Mouse (Mus musculus) MEL (cell line): ENCODE data around the gene Ckap2l. TPM values are rescaled to one million over a fixed set of nuclear protein-coding genes. Genes with fewer than 3 reads are reported as not detected.

Experiments used
- DNase-seq: peaks from one replicate; pipeline ENCODE4 v3.0.0; 2011; ENCODE audit warnings: low read depth, low spot score
- H3K27ac ChIP-seq: 2 replicates; pipeline ENCODE4 v1.5.1; 2012; ENCODE audit warnings: low read depth, mild to moderate bottlenecking, control low read depth, low read length, moderate library complexity; ENCODE audit not compliant: control insufficient read depth
- H3K27me3 ChIP-seq, 2 experiments: fragments of 150-350 bp in 1 of 2; sonication (generic) in 1 of 2; 2 replicates each; pipeline ENCODE4 v1.6.1; 2012; ENCODE audit warnings: low read length in 2 of 2, mild to moderate bottlenecking in 2 of 2, improper control_type of control experiment in 1 of 2, moderate library complexity in 1 of 2; ENCODE audit not compliant: insufficient read depth in 2 of 2, control insufficient read depth in 1 of 2
- H3K36me3 ChIP-seq, 2 experiments: 2 replicates each; pipeline ENCODE4 v1.6.1; 2012 to 2014; ENCODE audit warnings: low read length in 2 of 2, improper control_type of control experiment in 1 of 2, inconsistent platforms in 1 of 2, mild to moderate bottlenecking in 1 of 2; ENCODE audit not compliant: insufficient read depth in 2 of 2, control insufficient read depth in 1 of 2
- H3K4me1 ChIP-seq, 2 experiments: fragments of 150-350 bp in 1 of 2; sonication (generic) in 1 of 2; 2 replicates each; pipeline ENCODE4 v1.6.1; 2012; ENCODE audit warnings: low read length in 2 of 2, improper control_type of control experiment in 1 of 2, mild to moderate bottlenecking in 1 of 2; ENCODE audit not compliant: insufficient read depth in 2 of 2, control insufficient read depth in 1 of 2
- H3K4me3 ChIP-seq, 2 experiments: fragments of 150-350 bp in 1 of 2; sonication (generic) in 1 of 2; 2 replicates each; pipeline ENCODE4 v1.5.1; 2012; ENCODE audit warnings: low read depth in 2 of 2, low read length in 2 of 2, mild to moderate bottlenecking in 2 of 2, moderate library complexity in 2 of 2, control low read depth in 1 of 2, improper control_type of control experiment in 1 of 2; ENCODE audit not compliant: control insufficient read depth in 1 of 2, insufficient read depth in 1 of 2
- H3K79me2 ChIP-seq: 2 replicates; pipeline ENCODE4 v1.6.1; 2012; ENCODE audit warnings: mild to moderate bottlenecking, low read length, moderate library complexity; ENCODE audit not compliant: control insufficient read depth, poor library complexity, insufficient read depth
- H3K9ac ChIP-seq: 2 replicates; pipeline ENCODE4 v1.6.1; 2012; ENCODE audit warnings: low read depth, mild to moderate bottlenecking, control low read depth, low read length, moderate library complexity; ENCODE audit not compliant: control insufficient read depth, poor library complexity, severe bottlenecking
- H3K9me3 ChIP-seq: fragments of 150-350 bp; sonication (generic); replicated peaks from 2 replicates; pipeline ENCODE4 v1.6.1; 2012; ENCODE audit warnings: mild to moderate bottlenecking, low read length, improper control_type of control experiment, moderate library complexity; ENCODE audit not compliant: insufficient read depth
- BHLHE40 ChIP-seq: IDR thresholded peaks from 2 replicates; pipeline ENCODE4 v1.6.1; 2012; ENCODE audit warnings: low read depth, mild to moderate bottlenecking, inconsistent platforms, low read length, improper control_type of control experiment, borderline replicate concordance
- CHD1 ChIP-seq: IDR thresholded peaks from 2 replicates; pipeline ENCODE4 v1.6.1; 2012; ENCODE audit warnings: low read depth, mild to moderate bottlenecking, inconsistent platforms, low read length, improper control_type of control experiment
- CHD2 ChIP-seq: IDR thresholded peaks from 2 replicates; pipeline ENCODE4 v1.6.1; 2011; ENCODE audit warnings: low read length, improper control_type of control experiment
- CTCF ChIP-seq, 3 experiments: IDR thresholded peaks in 2 of 3; conservative IDR thresholded peaks in 1 of 3; 2 replicates each; pipeline ENCODE4 v1.5.1; 2011 to 2012; ENCODE audit warnings: low read length in 3 of 3, low read depth in 2 of 3, mild to moderate bottlenecking in 2 of 3, improper control_type of control experiment in 1 of 3, inconsistent platforms in 1 of 3, mixed read lengths in 1 of 3, moderate library complexity in 1 of 3; ENCODE audit not compliant: control insufficient read depth in 1 of 3, insufficient read depth in 1 of 3, poor library complexity in 1 of 3, severe bottlenecking in 1 of 3
- ELF1 ChIP-seq: IDR thresholded peaks from 2 replicates; pipeline ENCODE4 v1.6.1; 2014; ENCODE audit warnings: low read depth, mild to moderate bottlenecking, inconsistent platforms, low read length, improper control_type of control experiment, moderate library complexity
- EP300 ChIP-seq, 2 experiments: IDR thresholded peaks; 2 replicates each; pipeline ENCODE4 v1.6.1; 2011; ENCODE audit warnings: improper control_type of control experiment in 2 of 2, low read length in 2 of 2, low read depth in 1 of 2, mild to moderate bottlenecking in 1 of 2
- GABPA ChIP-seq: IDR thresholded peaks from 2 replicates; pipeline ENCODE4 v1.6.1; 2012; ENCODE audit warnings: low read depth, mild to moderate bottlenecking, inconsistent platforms, low read length, improper control_type of control experiment, moderate library complexity
- GATA1 ChIP-seq: IDR thresholded peaks from 2 replicates; pipeline ENCODE4 v1.6.1; 2011; ENCODE audit warnings: low read depth, low read length, improper control_type of control experiment
- HCFC1 ChIP-seq: IDR thresholded peaks from 2 replicates; pipeline ENCODE4 v1.6.1; 2012; ENCODE audit warnings: low read depth, mild to moderate bottlenecking, inconsistent platforms, low read length, improper control_type of control experiment, moderate library complexity
- MAFK ChIP-seq: IDR thresholded peaks from 2 replicates; pipeline ENCODE4 v1.6.1; 2011; ENCODE audit warnings: low read depth, mild to moderate bottlenecking, low read length, improper control_type of control experiment, borderline replicate concordance
- MAX ChIP-seq: IDR thresholded peaks from 2 replicates; pipeline ENCODE4 v1.6.1; 2011; ENCODE audit warnings: low read length, improper control_type of control experiment
- MAZ ChIP-seq: IDR thresholded peaks from 2 replicates; pipeline ENCODE4 v1.6.1; 2012; ENCODE audit warnings: low read depth, mild to moderate bottlenecking, inconsistent platforms, low read length, improper control_type of control experiment
- MEF2A ChIP-seq: IDR thresholded peaks from 2 replicates; pipeline ENCODE4 v1.6.1; 2014; ENCODE audit warnings: low read depth, mild to moderate bottlenecking, inconsistent platforms, low read length, improper control_type of control experiment; ENCODE audit not compliant: poor library complexity, insufficient replicate concordance, severe bottlenecking; ENCODE audit errors: extremely low read depth
- MXI1 ChIP-seq: IDR thresholded peaks from 2 replicates; pipeline ENCODE4 v1.6.1; 2011; ENCODE audit warnings: mild to moderate bottlenecking, low read depth, low read length, improper control_type of control experiment
- MYB ChIP-seq: IDR thresholded peaks from 2 replicates; pipeline ENCODE4 v1.6.1; 2011; ENCODE audit warnings: mild to moderate bottlenecking, low read depth, low read length, improper control_type of control experiment
- MYC ChIP-seq: IDR thresholded peaks from 2 replicates; pipeline ENCODE4 v1.6.1; 2011; ENCODE audit warnings: low read depth, mild to moderate bottlenecking, low read length, improper control_type of control experiment, moderate library complexity
- NELFE ChIP-seq: IDR thresholded peaks from 2 replicates; pipeline ENCODE4 v1.6.1; 2011; ENCODE audit warnings: low read depth, low read length, improper control_type of control experiment
- NRF1 ChIP-seq: IDR thresholded peaks from 2 replicates; pipeline ENCODE4 v1.6.1; 2014; ENCODE audit warnings: low read depth, mild to moderate bottlenecking, inconsistent platforms, low read length, improper control_type of control experiment, moderate library complexity; ENCODE audit not compliant: poor library complexity, insufficient read depth, severe bottlenecking
- POLR2A ChIP-seq, 2 experiments: IDR thresholded peaks; 2 replicates each; pipeline ENCODE4 v1.6.1; 2011 to 2012; ENCODE audit warnings: low read length in 2 of 2, mild to moderate bottlenecking in 2 of 2, control low read depth in 1 of 2, improper control_type of control experiment in 1 of 2, low read depth in 1 of 2, moderate library complexity in 1 of 2; ENCODE audit not compliant: control insufficient read depth in 1 of 2, insufficient read depth in 1 of 2, poor library complexity in 1 of 2
- POLR2AphosphoS2 ChIP-seq: IDR thresholded peaks from 2 replicates; pipeline ENCODE4 v1.6.1; 2011; ENCODE audit warnings: low read length, improper control_type of control experiment
- POLR2AphosphoS5 ChIP-seq: IDR thresholded peaks from 2 replicates; pipeline ENCODE4 v1.6.1; 2012; ENCODE audit warnings: low read depth, borderline replicate concordance, mild to moderate bottlenecking, inconsistent platforms, low read length, moderate library complexity, mixed read lengths
- RAD21 ChIP-seq: IDR thresholded peaks from 2 replicates; pipeline ENCODE4 v1.6.1; 2011; ENCODE audit warnings: mild to moderate bottlenecking, low read depth, low read length, improper control_type of control experiment
- RCOR1 ChIP-seq: IDR thresholded peaks from 2 replicates; pipeline ENCODE4 v1.6.1; 2012; ENCODE audit warnings: low read depth, mild to moderate bottlenecking, inconsistent platforms, low read length, improper control_type of control experiment
- SIN3A ChIP-seq: IDR thresholded peaks from 2 replicates; pipeline ENCODE4 v1.6.1; 2012; ENCODE audit warnings: low read length, improper control_type of control experiment, inconsistent platforms
- SMC3 ChIP-seq: IDR thresholded peaks from 2 replicates; pipeline ENCODE4 v1.6.1; 2011; ENCODE audit warnings: low read depth, low read length, improper control_type of control experiment
- TBP ChIP-seq: IDR thresholded peaks from 2 replicates; pipeline ENCODE4 v1.8.0; 2011; ENCODE audit warnings: low read depth, low read length, improper control_type of control experiment
- TCF12 ChIP-seq: IDR thresholded peaks from 2 replicates; pipeline ENCODE4 v1.6.1; 2014; ENCODE audit warnings: low read depth, mild to moderate bottlenecking, inconsistent platforms, low read length, improper control_type of control experiment, moderate library complexity
- UBTF ChIP-seq: IDR thresholded peaks from 2 replicates; pipeline ENCODE4 v1.6.1; 2012; ENCODE audit warnings: low read depth, mild to moderate bottlenecking, inconsistent platforms, low read length, improper control_type of control experiment, moderate library complexity, borderline replicate concordance; ENCODE audit not compliant: insufficient read depth
- USF1 ChIP-seq: IDR thresholded peaks from 2 replicates; pipeline ENCODE4 v1.6.1; 2014; ENCODE audit warnings: low read depth, mild to moderate bottlenecking, inconsistent platforms, low read length, improper control_type of control experiment, moderate library complexity
- USF2 ChIP-seq, 2 experiments: IDR thresholded peaks; 2 replicates each; pipeline ENCODE4 v1.6.1; 2011 to 2012; ENCODE audit warnings: improper control_type of control experiment in 2 of 2, low read length in 2 of 2, borderline replicate concordance in 1 of 2, inconsistent platforms in 1 of 2, low read depth in 1 of 2, mild to moderate bottlenecking in 1 of 2; ENCODE audit not compliant: insufficient read depth in 1 of 2
- ZKSCAN1 ChIP-seq: IDR thresholded peaks from 2 replicates; pipeline ENCODE4 v1.6.1; 2012; ENCODE audit warnings: low read depth, mild to moderate bottlenecking, inconsistent platforms, low read length, improper control_type of control experiment, moderate library complexity
- ZMIZ1 ChIP-seq: IDR thresholded peaks from 2 replicates; pipeline ENCODE4 v1.6.1; 2012; ENCODE audit warnings: low read depth, mild to moderate bottlenecking, inconsistent platforms, low read length, improper control_type of control experiment, moderate library complexity
- ZNF384 ChIP-seq: IDR thresholded peaks from 2 replicates; pipeline ENCODE4 v1.6.1; 2012; ENCODE audit warnings: low read depth, mild to moderate bottlenecking, inconsistent platforms, low read length, improper control_type of control experiment
- polyA plus RNA-seq, 2 experiments: library from polyadenylated mRNA; stranded (reverse) in 1 of 2; unstranded in 1 of 2; fragments of >175 nt in 1 of 2; fragments of >200 nt in 1 of 2; gene quantifications; 2 replicates each; pipeline versions ENCODE4 v1.2.1 to v1.2.4; 2012; ENCODE audit warnings: low replicate concordance in 2 of 2, low read depth in 1 of 2; ENCODE audit not compliant: insufficient read length in 2 of 2, insufficient read depth in 1 of 2, missing spikeins in 1 of 2
- total RNA-seq: library from RNA; depleted of rRNA; stranded (reverse); fragments of 300-350 nt; gene quantifications from 2 replicates; pipeline ENCODE4 v1.2.3, GENCODE M21; 2012

Ckap2l gene
- total and polyA plus RNA-seq, 3 experiments = 10.6 to 25.7 TPM; not detected in 1

GRCm38 (mm10) chr2:129234731-129235130 lies 62.3 kb downstream of the Ckap2l start (continued):
- TF ChIP-seq EP300 (IDR thresholded peaks at IDR 0.05; ENCODE audit: low read depth in 1 of 2, low read length in 2 of 2) (peak in 1 of 2 experiments; percentile 47; a peak in 2 of 4 replicates), ELF1 (no peak), CHD1 (no peak), NRF1 (no peak)

DNA sequence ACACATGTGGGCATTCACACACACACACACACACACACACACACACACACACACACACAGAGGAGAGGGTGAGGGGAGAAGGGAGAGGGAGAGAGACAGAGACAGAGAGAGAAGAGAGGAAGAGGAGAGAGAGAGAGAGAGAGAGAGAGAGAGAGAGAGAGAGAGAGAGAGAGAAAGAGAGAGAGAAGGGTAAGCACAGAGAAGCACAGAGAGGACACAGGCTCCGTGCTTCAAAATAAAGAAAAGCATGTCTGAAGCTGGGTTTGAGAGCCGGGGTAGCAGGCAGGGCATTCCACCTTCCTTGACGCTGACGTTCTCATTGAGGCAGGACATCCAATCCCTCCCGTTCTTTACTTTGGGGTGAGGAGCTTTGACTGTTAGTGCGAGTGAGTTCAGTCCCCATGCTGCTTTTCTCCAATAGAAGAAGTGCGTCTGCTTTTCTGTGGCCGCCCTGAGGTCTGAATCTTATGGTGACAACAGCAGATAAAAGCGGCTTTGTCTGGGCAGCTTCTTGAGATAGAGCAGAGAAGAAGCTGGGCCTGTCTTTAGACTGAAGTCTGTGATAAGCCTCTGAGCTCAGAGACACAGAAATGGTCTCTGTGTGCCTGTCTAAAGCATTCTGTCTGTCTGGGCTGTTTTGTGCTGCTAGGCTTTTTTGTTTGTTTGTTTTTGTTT lies 63.1 kb downstream of the Ckap2l start:
- Histone ChIP-seq H3K9ac (peak overlapping the region; percentile 35), H3K27me3 (no peaks in the 10 kb centered on the region), H3K9me3 (no peaks in the 10 kb centered on the region), H3K4me1 (peaks cover 10 to 22% of the 10 kb centered on the region in 2 experiments), H3K36me3 (peaks cover 0 to 17% of the 10 kb centered on the region in 2 experiments; a peak in 2 of 4 replicates), H3K4me3 (peak overlapping the region; percentile 31 to 38), H3K79me2 (no peaks in the 10 kb centered on the region), H3K27ac (peak overlapping the region; percentile 73)
- DNase-seq = peak; percentile 89
- TF ChIP-seq TCF12 (peak; percentile 80), POLR2A (IDR thresholded peaks at IDR 0.05; ENCODE audit: control insufficient read depth in 1 of 2, insufficient read depth in 1 of 2, low read depth in 1 of 2, low read length in 2 of 2, poor library complexity in 1 of 2) (peak in 1 of 2 experiments; percentile 47; a peak in 1 of 4 replicates), ZMIZ1 (no peak), SMC3 (0 out of 2 replicates have a peak, but pooled peaks have one; percentile 5), MAZ (peak; percentile 61; the same call in 1 of the 2 replicates), RCOR1 (peak; percentile 82), MEF2A (no peak), ZNF384 (no peak), POLR2AphosphoS2 (no peak), HCFC1 (no peak), GATA1 (peak; percentile 78), USF1 (no peak), MXI1 (peak; percentile 84), MAX (no peak; the same call in 1 of the 2 replicates), MYB (no peak), TBP (peak; percentile 56), SIN3A (peak; percentile 79), ZKSCAN1 (no peak), CTCF (IDR thresholded peaks at IDR 0.05 in 2 of 3, conservative IDR thresholded peaks at IDR 0.05 in 1 of 3; ENCODE audit: control insufficient read depth in 1 of 3, insufficient read depth in 1 of 3, low read depth in 2 of 3, low read length in 3 of 3, poor library complexity in 1 of 3, severe bottlenecking in 1 of 3) (no peak), MAFK (no peak), BHLHE40 (no peak), USF2 (IDR thresholded peaks at IDR 0.05; ENCODE audit: borderline replicate concordance in 1 of 2, insufficient read depth in 1 of 2, low read depth in 1 of 2, low read length in 2 of 2) (no peak), UBTF (0 out of 2 replicates have a peak, but pooled peaks have one; percentile 76), POLR2AphosphoS5 (no peak), GABPA (no peak), CHD1 (0 out of 2 replicates have a peak, but pooled peaks have one; percentile 44), NELFE (peak; percentile 29; the same call in 1 of the 2 replicates), MYC (0 out of 2 replicates have a peak, but pooled peaks have one; percentile 53), ELF1 (no peak), RAD21 (no peak), CHD2 (no peak)
